Mouse (Mus musculus) Patski (cell line): ENCODE measurements around the gene Mical3. TPM values are rescaled to one million over a fixed set of nuclear protein-coding genes. Genes with fewer than 3 reads are reported as not detected.

Experiments
- ATAC-seq: fragments of 100-300 bp; one replicate; pipeline ENCODE4 v1.8.0; 2021
- CTCF ChIA-PET: fragments of 350-600 bp; sonication (Branson Sonifier 250); formaldehyde crosslinking; loops from one replicate; lab custom pipeline; 2022; ENCODE audit warnings: inconsistent platforms; lab: Charles Lee
- POLR2A ChIA-PET: fragments of 350-600 bp; sonication (Branson Sonifier 250); formaldehyde crosslinking; loops from one replicate; lab custom pipeline; 2022; ENCODE audit warnings: antibody characterized with exemption, inconsistent platforms; lab: Charles Lee
- DNase-seq: peaks from one replicate; pipeline ENCODE4 v3.0.0-alpha.2; 2011; ENCODE audit warnings: low read depth, low spot score
- H3K27me3 ChIP-seq: fragments of 371-371 bp; one replicate; pipeline ENCODE4 v1.5.1; 2021
- CTCF ChIP-seq: fragments of 100-300 bp; IDR thresholded peaks from one replicate; pipeline ENCODE4 v1.5.1; 2021
- in situ Hi-C: fragments of 300-500 bp; cut with MboI; formaldehyde crosslinking; loops from 3 replicates; pipeline ENCODE4 v1.11.1; 2018; ENCODE audit warnings: low pct_unique_long_range_greater_than_20kb, mixed read lengths
- polyA plus RNA-seq: library from polyadenylated mRNA; unstranded; gene quantifications from one replicate; pipeline ENCODE4 v1.2.3, GENCODE M21; 2021

Gene Mical3
- polyA plus RNA-seq, 1 experiment from 2014 or later = 47.3 TPM

GRCm38 (mm10) chr6:121167381-121167975 lies 36.7 kb upstream of the Mical3 start:
- in situ Hi-C loops = no loop called here
- POLR2A ChIA-PET = no interaction called here
- DNase-seq (no peak), ATAC-seq (no peak)
- TF ChIP-seq CTCF = no peak
- CTCF ChIA-PET = interaction anchor here (1.4 to 4.8 kb wide), 2 partner anchors 16 to 38 kb away, joined by 4 to 18 read pairs; partner anchors contain the start of gene Mical3
- H3K27me3 ChIP-seq = no peaks in the 10 kb centered on the region

GRCm38 (mm10) chr6:121166098-121166552 lies 35.3 kb upstream of the Mical3 start:
- no peaks in the 10 kb centered on the region for H3K27me3 ChIP-seq
- in situ Hi-C loops = no loop called here
- CTCF ChIA-PET = interaction anchor here (0.9 to 4.8 kb wide), 6 partner anchors 11 to 185 kb away, joined by 3 to 18 read pairs (median 4); partner anchors contain the start of gene Mical3
- POLR2A ChIA-PET = interaction anchor here (0.6 to 1.2 kb wide), 2 partner anchors 13 to 271 kb away, joined by 3 to 4 read pairs; no protein-coding TSS in a partner anchor
- no peak for TF ChIP-seq CTCF
- peak; percentile 85 for ATAC-seq
- DNase-seq = peak; percentile 88

- no peak for ATAC-seq
- CTCF ChIA-PET = no interaction called here
- no peak for TF ChIP-seq CTCF
- in situ Hi-C loops = no loop called here
- POLR2A ChIA-PET = no interaction called here
- no peaks in the 10 kb centered on the region for H3K27me3 ChIP-seq
- no peak for DNase-seq
Observed at GRCm38 (mm10) chr6:121162616-121163015, 31.8 kb upstream of the Mical3 start.

- CTCF ChIA-PET = no interaction called here
- in situ Hi-C loops = no loop called here
- POLR2A ChIA-PET = no interaction called here
- ATAC-seq (peak; percentile 61), DNase-seq (no peak)
- H3K27me3 ChIP-seq = no peaks in the 10 kb centered on the region
- TF ChIP-seq CTCF = no peak
Observed at GRCm38 (mm10) chr6:121160126-121160525, 29.3 kb upstream of the Mical3 start.

- no peak for TF ChIP-seq CTCF
- H3K27me3 ChIP-seq = no peaks in the 10 kb centered on the region
- POLR2A ChIA-PET = no interaction called here
- in situ Hi-C loops = no loop called here
- DNase-seq (no peak), ATAC-seq (no peak)
- CTCF ChIA-PET = no interaction called here
Observed at GRCm38 (mm10) chr6:121159616-121160015, 28.8 kb upstream of the Mical3 start.

GRCm38 (mm10) chr6:121156030-121156429 lies 25.2 kb upstream of the Mical3 start:
- in situ Hi-C loops = no loop called here
- CTCF ChIA-PET = interaction anchor here (1.4 kb wide), 1 partner anchor 11 kb away, joined by 4 read pairs; no protein-coding TSS in a partner anchor
- DNase-seq = no peak
- no peaks in the 10 kb centered on the region for H3K27me3 ChIP-seq
- no peak for TF ChIP-seq CTCF
- ATAC-seq = no peak
- POLR2A ChIA-PET = no interaction called here

GRCm38 (mm10) chr6:121154451-121155300 lies 23.9 kb upstream of the Mical3 start:
- ChIA-PET CTCF (interaction anchor here (0.9 to 1.4 kb wide), 2 partner anchors 9 to 12 kb away, joined by 3 to 4 read pairs; no protein-coding TSS in a partner anchor), POLR2A (no interaction called here)
- DNase-seq (no peak), ATAC-seq (no peak)
- no peak for TF ChIP-seq CTCF
- H3K27me3 ChIP-seq = no peaks in the 10 kb centered on the region
- in situ Hi-C loops = no loop called here

- DNase-seq = no peak
- CTCF ChIA-PET = interaction anchor here (2.4 kb wide), 1 partner anchor 12 kb away, joined by 9 read pairs; no protein-coding TSS in a partner anchor
Observed at GRCm38 (mm10) chr6:121153177-121153576, 22.4 kb upstream of the Mical3 start.

GRCm38 (mm10) chr6:121151732-121152131 lies 20.9 kb upstream of the Mical3 start:
- TF ChIP-seq CTCF = no peak
- CTCF ChIA-PET = interaction anchor here (1.2 to 2.5 kb wide), 5 partner anchors 10 to 26 kb away, joined by 4 to 9 read pairs (median 5); partner anchors contain the start of gene Mical3
- POLR2A ChIA-PET = no interaction called here
- in situ Hi-C loops = no loop called here
- H3K27me3 ChIP-seq = no peaks in the 10 kb centered on the region
- no peak for DNase-seq
- ATAC-seq = no peak

More at GRCm38 (mm10) chr6:121153177-121153576, 22.4 kb upstream of the Mical3 start:
- no peak for TF ChIP-seq CTCF
- in situ Hi-C loops = no loop called here
- ATAC-seq = no peak
- no peaks in the 10 kb centered on the region for H3K27me3 ChIP-seq
- POLR2A ChIA-PET = interaction anchor here (1.4 kb wide), 1 partner anchor 13 kb away, joined by 3 read pairs; no protein-coding TSS in a partner anchor

GRCm38 (mm10) chr6:121150126-121150525 lies 19.3 kb upstream of the Mical3 start:
- H3K27me3 ChIP-seq = no peaks in the 10 kb centered on the region

More at GRCm38 (mm10) chr6:121150126-121150525, 19.3 kb upstream of the Mical3 start:
- ATAC-seq (no peak), DNase-seq (no peak)
- ChIA-PET POLR2A (no interaction called here), CTCF (interaction anchor here (1.4 kb wide), 1 partner anchor 32 kb away, joined by 3 read pairs; no protein-coding TSS in a partner anchor)
- in situ Hi-C loops = no loop called here
- TF ChIP-seq CTCF = no peak
